13 mouse cellular contexts compared by ENCODE assay signal in genomic region chr15:83435324-83436090, GRCm38 (mm10). TPM values are rescaled to one million over a fixed set of nuclear protein-coding genes. Genes with fewer than 3 reads are reported as not detected.
A peak's percentile ranks its signal among the peaks of the same experiment; 100 is the strongest.
DNase-seq lines count a peak whose midpoint lies in the region; ATAC-seq and TF ChIP-seq lines count a peak whose summit lies in the region.
"Had no signal": no experiment of that assay in that cellular context is flagged by ENCODE, and none has a peak within 500 bp of the region (broad histone marks: within the 10 kb centered on the region; RNA-seq: fewer than 3 reads in every experiment).

No protein-coding gene starts in this region.

- peaks cover 100% of the 10 kb centered on the region for H3K79me2 ChIP-seq in myocyte (ENCODE audit: control insufficient read depth, insufficient read depth)

- H3K36me3 ChIP-seq in lung, postnatal 0 days (ENCODE audit: insufficient read depth, low read length): no peaks in the 10 kb centered on the region
- H3K36me3 ChIP-seq in myocyte (ENCODE audit: control insufficient read depth, insufficient read depth): no peaks in the 10 kb centered on the region
- H3K36me3 ChIP-seq: embryonic facial prominence, embryonic 15.5 days had no signal

- no peaks in the 10 kb centered on the region for H3K9me3 ChIP-seq in lung, postnatal 0 days (ENCODE audit: low read length)
- H3K9me3 ChIP-seq: embryonic facial prominence, embryonic 15.5 days had no signal

- H3ac ChIP-seq in myocyte (ENCODE audit: control insufficient read depth, insufficient read length): no peak overlapping the region

- TF ChIP-seq CTCF in lung, postnatal 0 days (IDR thresholded peaks at IDR 0.05): no peak

- no peak overlapping the region; the same call in 1 of the 2 replicates for H3K27ac ChIP-seq in lung, postnatal 0 days (ENCODE audit: low read length)
- H3K27ac ChIP-seq: embryonic facial prominence, embryonic 15.5 days had no signal

- TF ChIP-seq POLR2A in myocyte (IDR thresholded peaks at IDR 0.05; ENCODE audit: insufficient read length, low read depth): no peak

- H3K9ac ChIP-seq in lung, postnatal 0 days (replicated peaks; ENCODE audit: low read depth): no peak overlapping the region
- H3K9ac ChIP-seq: embryonic facial prominence, embryonic 15.5 days had no signal

- intact Hi-C loops in heart, postnatal 36 days (cut with DNase I): no loop called here

- no peak overlapping the region for H3K4me2 ChIP-seq in lung, postnatal 0 days (replicated peaks; ENCODE audit: low read depth, low read length)
- H3K4me2 ChIP-seq in myocyte (ENCODE audit: low read depth): peak overlapping the region; percentile 14
- H3K4me2 ChIP-seq: embryonic facial prominence, embryonic 15.5 days had no signal

- peaks cover 10% of the 10 kb centered on the region; the same call in 1 of the 2 replicates for H3K4me1 ChIP-seq in lung, postnatal 0 days (ENCODE audit: insufficient read depth, low read depth, low read length)

- DNase-seq in heart, adult 8-10 months (ENCODE audit: low spot score): peak; percentile 54
- DNase-seq in heart, postnatal 36 days: no peak
- DNase-seq in lung, postnatal 0 days (ENCODE audit: low spot score): peak; percentile 51
- DNase-seq in lung, postnatal 14 days: no peak
- DNase-seq in brain, adult 2 months (ENCODE audit: low read depth, low spot score): peak; percentile 91
- DNase-seq in embryo, embryonic 10 days (ENCODE audit: low spot score): no peak
- DNase-seq in adrenal gland, postnatal 10 days: no peak
- DNase-seq: cerebellum, adult 18-20 months; gastrocnemius, postnatal 10 days; kidney, adult 11 months had no signal

- TF ChIP-seq EP300 in lung, postnatal 0 days (IDR thresholded peaks at IDR 0.05): no peak

- ATAC-seq in lung, postnatal 0 days: no peak
- ATAC-seq: activated CD4-positive, CD25-positive, alpha-beta regulatory T cell, adult 4 months had no signal

- 73% methylated on average over 8 of the region's 8 CpGs for WGBS in lung, postnatal 0 days

- no peaks in the 10 kb centered on the region for H3K27me3 ChIP-seq in lung, postnatal 0 days (replicated peaks; ENCODE audit: insufficient read depth, low read length)
- H3K27me3 ChIP-seq in myocyte (ENCODE audit: control insufficient read depth, insufficient read depth, insufficient read length): no peaks in the 10 kb centered on the region
- H3K27me3 ChIP-seq: embryonic facial prominence, embryonic 15.5 days had no signal

- H3K4me3 ChIP-seq in lung, postnatal 0 days (ENCODE audit: low read depth, low read length): no peak overlapping the region
- H3K4me3 ChIP-seq in myocyte: no peak overlapping the region
- H3K4me3 ChIP-seq: embryonic facial prominence, embryonic 15.5 days had no signal

TF ChIP-seq in myocyte, 11 proteins besides CTCF, POLR2A, EP300 and RAD21:
- TF ChIP-seq REST (IDR thresholded peaks at IDR 0.05; ENCODE audit: insufficient read depth, insufficient read length): no peak
- no peak for TF ChIP-seq SRF (IDR thresholded peaks at IDR 0.05; ENCODE audit: control insufficient read depth, insufficient read length, low read depth)
- no peak for TF ChIP-seq POLR2AphosphoS2 (IDR thresholded peaks at IDR 0.05; ENCODE audit: insufficient read length, low read depth)
- no peak for TF ChIP-seq CEBPB (IDR thresholded peaks at IDR 0.05; ENCODE audit: insufficient read depth, poor library complexity, severe bottlenecking)
- TF ChIP-seq TCF12 (IDR thresholded peaks at IDR 0.05; ENCODE audit: insufficient read depth, poor library complexity, severe bottlenecking): no peak
- TF ChIP-seq MYOG (IDR thresholded peaks at IDR 0.05; ENCODE audit: control insufficient read depth in 1 of 3, insufficient read depth in 1 of 3, insufficient read length in 2 of 3, low read depth in 2 of 3): no peak
- no peak for TF ChIP-seq USF1 (IDR thresholded peaks at IDR 0.05; ENCODE audit: low read depth)

RNA-seq across cellular contexts. Expression of gene Pacsin2, which starts 28.9 kb away (rescaled TPM):
- 100 to 1,000 TPM; 209 to 267 (median 247) TPM for total RNA-seq in heart, adult 8-10 months (2022)
- 100 to 1,000 TPM; 174 to 191 TPM for total RNA-seq in heart, postnatal 36 days (2021)
- polyA plus RNA-seq in lung, postnatal 0 days (2015; fragmentation: Nextera tagmentation; extraction: Ambion mirVana): 46.7 and 51.7 TPM in 2 replicates
- 122 TPM for polyA plus RNA-seq in myocyte (2012; fragmentation: generic; extraction: Trizol)
- 10 to 100 TPM; 69.9 to 76.3 TPM for total RNA-seq in adrenal gland, postnatal 10 days (2021)

Comparison
In these comparisons a context has a peak if more than half of its experiments do, and no peak if none do; other contexts are left out.
1. DNase-seq: peak in heart, adult 8-10 months (single experiment), lung, postnatal 0 days (single experiment) and brain, adult 2 months (single experiment); none in heart, postnatal 36 days (0 of 2), lung, postnatal 14 days (single experiment), embryo, embryonic 10 days (single experiment) and adrenal gland, postnatal 10 days (single experiment).